Mouse (Mus musculus) spleen, postnatal 10 days (tissue): ENCODE data around the gene Vmn1r157.
"Not testable (repeated sequence)": the region's sequence is repeated elsewhere in the genome, so short reads cannot be mapped to it uniquely, and the experiment has no call there.

Experiments
- DNase-seq, 2 experiments: peaks; one replicate each; pipeline ENCODE4 v3.0.0; 2021 to 2022; ENCODE audit warnings: low spot score in 2 of 2

Vmn1r157 gene

GRCm38 (mm10) chr7:22761397-22761796, at the start of gene Vmn1r157:
Gene Vmn1r157, plus strand, starts transcription at chr7:22761697.
- not testable (repeated sequence) for DNase-seq

GRCm38 (mm10) chr7:22719610-22720009, 41.9 kb upstream of the Vmn1r157 start, which contains the start of gene Gm4567:
Gene Gm4567, minus strand, starts transcription at chr7:22719710.
- DNase-seq: not testable (repeated sequence)

GRCm38 (mm10) chr7:22775981-22776380, 14.5 kb downstream of the Vmn1r157 start:
- not testable (repeated sequence) for DNase-seq

- DNase-seq: not testable (repeated sequence)
Observed at GRCm38 (mm10) chr7:22790682-22791081, 29.2 kb downstream of the Vmn1r157 start, which contains the start of gene Vmn1r158. Gene Vmn1r158, minus strand, starts transcription at chr7:22790782.
